Mouse (Mus musculus) common myeloid progenitor, adult 5-6 weeks (primary cell): Measurements from ENCODE around the gene March9. TPM values are rescaled to one million over a fixed set of nuclear protein-coding genes. Genes with fewer than 3 reads are reported as not detected.
A peak's percentile ranks its signal among the peaks of the same experiment; 100 is the strongest.
"Not testable (repeated sequence)": the region's sequence is repeated elsewhere in the genome, so short reads cannot be mapped to it uniquely, and the experiment has no call there.

Experiments used
- ATAC-seq: replicated peaks from 2 replicates; pipeline ENCODE4 v1.8.0; 2016; ENCODE audit warnings: low read depth, mild to moderate bottlenecking, moderate TSS enrichment, inconsistent platforms; ENCODE audit not compliant: poor library complexity, severe bottlenecking
- total RNA-seq: library from RNA; stranded (forward); fragments of 200-1000, 187-1606 nt; gene quantifications from 2 replicates; pipeline ENCODE4 v1.2.3, GENCODE M21; 2017

Gene March9
- total RNA-seq, 1 experiment from 2014 or later, result 0.23 TPM

DNA sequence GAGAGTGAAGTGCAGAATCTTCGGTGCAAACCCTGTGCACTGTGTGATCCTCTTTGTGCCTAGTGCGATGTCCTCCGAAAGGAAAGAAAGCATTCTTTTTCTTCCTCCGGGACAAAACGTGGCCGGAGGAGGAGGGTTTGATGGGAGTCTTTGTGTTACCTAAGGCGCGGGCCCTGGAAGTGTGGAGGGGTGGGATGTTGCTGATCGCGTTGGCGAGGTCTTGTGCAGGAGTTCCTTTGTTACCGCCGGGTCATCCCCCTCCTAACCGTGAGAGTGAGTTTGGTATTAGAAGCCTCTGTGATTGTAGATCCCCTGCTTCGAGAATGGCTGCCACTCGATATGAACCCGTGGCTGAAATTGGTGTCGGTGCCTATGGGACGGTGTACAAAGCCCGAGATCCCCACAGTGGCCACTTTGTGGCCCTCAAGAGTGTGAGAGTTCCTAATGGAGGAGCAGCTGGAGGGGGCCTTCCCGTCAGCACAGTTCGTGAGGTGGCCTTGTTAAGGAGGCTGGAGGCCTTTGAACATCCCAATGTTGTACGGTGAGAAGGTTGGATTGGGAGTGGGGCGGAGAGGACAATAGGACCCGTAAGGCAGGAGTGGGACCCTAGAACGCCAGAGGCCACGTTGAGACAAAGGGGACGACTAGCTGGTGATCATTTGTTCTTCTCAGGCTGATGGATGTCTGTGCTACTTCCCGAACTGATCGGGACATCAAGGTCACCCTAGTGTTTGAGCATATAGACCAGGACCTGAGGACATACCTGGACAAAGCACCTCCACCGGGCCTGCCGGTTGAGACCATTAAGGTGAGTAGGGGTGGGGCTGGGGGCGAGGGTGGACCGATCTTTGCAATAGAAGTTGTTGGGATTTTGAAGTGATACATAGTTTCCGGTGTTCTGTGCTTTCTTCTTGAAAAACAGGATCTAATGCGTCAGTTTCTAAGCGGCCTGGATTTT lies 4.2 kb upstream of the March9 start:
- peak; percentile 1; the same call in 1 of the 2 replicates for ATAC-seq

DNA sequence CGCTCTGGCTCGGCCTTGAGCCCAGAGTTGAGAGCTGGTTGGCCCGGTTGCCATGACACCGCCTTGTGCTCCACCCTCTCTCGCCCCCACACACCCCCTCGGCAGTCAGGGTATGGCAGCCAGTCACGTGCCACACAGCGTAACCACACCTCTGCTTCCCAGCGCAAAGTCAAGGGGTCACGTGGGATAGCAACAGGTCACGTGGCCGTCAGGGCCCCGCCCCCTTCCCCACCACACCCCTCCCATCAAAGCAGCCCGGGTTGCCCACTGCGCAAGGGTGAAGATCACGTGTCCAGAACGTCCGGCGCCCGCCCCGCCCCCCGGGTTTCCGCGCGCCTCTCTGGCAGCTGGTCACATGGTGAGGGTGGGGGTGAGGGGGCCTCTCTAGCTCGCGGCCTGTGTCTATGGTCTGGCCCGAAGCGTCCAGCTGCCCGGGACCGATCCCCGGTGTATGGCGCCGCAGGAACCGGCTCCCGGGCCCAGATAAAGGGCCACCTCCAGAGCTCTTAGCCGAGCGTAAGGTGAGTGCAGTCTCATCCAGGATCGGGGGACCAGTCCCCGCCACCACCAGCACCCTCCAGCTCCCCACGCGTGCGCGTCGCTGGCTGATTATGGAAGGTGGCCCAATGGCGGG lies 3.4 kb upstream of the March9 start, which contains the start of gene Cdk4:
Gene Cdk4 (plus strand): TSS at position 296 of the 634 bp plus-strand sequence.
- peak; percentile 81 for ATAC-seq

DNA sequence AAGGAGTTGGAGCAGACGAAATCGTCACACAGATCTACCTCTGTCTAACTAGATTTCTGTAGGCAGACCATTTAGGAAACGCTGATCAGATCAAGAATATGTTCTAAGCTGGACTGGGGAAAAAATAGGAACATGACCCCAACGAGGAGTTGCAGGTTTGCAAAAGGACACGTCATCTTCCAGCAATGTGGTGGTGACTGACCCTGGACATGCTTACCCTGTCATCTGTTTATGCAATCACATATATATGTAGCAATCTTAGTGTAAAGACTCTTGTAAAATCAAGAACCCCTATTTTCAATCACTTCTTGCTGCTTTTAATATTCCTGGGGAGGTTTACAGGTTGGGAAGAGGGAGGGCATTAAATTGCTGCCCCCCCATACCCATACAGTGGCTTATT lies 2.5 kb upstream of the March9 start:
- ATAC-seq, result no peak

DNA sequence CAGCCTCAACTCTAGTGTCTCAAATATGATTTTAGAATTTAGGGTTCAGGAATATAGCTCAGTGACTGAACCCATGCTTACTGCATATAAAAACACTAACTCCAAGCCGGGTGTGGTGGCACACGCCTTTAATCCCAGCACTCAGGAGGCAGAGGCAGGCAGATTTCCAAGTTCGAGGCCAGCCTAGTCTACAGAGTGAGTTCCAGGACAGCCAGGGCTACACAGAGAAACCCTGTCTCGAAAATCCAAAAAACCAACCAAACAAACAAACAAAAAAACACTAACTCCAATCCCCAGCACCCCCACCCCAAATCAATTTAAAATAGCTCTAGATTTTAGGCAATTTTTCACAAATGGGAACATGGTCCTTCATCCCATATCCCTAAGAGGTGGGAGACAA lies 2.1 kb upstream of the March9 start:
- not testable (repeated sequence) for ATAC-seq

DNA sequence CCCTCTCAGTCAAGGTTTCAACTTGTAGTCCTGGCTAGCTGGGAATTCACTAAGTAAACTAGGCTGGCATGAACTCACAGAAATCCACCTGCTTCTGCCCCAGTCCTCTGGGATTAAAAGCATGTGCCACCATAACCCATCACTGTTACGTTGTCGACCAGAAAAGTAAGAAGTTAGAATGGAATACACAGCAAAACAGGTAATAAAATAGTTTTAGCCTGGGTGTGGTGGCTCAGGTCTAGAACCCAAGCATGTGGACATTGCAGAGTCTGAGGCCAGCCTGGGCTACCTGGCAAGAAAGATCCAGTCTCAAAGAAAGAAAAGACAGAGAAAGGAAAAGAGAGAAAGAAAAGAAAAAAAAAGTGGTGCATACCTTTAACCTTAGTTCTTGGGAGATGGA lies 1.5 kb upstream of the March9 start:
- no peak for ATAC-seq

DNA sequence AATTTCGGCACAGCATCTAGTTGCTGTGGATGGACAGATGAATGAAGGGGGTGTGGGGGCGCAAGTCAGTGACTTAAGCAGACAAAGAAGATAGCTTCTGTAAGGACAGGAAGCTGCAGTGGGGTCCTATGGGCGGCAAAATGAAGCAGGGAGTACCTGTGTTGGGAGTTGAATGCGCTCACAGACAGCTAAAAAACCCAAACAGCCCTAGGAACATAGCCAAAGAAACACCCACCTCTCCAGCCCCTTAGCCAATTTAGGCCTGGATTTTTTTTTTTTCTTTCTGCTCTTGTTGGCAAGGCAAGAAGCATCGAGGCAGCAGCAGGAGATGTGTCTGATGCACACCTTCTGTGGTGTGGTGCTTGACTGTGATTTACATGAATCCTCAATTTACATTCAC lies 1.1 kb upstream of the March9 start:
- ATAC-seq, result no peak

DNA sequence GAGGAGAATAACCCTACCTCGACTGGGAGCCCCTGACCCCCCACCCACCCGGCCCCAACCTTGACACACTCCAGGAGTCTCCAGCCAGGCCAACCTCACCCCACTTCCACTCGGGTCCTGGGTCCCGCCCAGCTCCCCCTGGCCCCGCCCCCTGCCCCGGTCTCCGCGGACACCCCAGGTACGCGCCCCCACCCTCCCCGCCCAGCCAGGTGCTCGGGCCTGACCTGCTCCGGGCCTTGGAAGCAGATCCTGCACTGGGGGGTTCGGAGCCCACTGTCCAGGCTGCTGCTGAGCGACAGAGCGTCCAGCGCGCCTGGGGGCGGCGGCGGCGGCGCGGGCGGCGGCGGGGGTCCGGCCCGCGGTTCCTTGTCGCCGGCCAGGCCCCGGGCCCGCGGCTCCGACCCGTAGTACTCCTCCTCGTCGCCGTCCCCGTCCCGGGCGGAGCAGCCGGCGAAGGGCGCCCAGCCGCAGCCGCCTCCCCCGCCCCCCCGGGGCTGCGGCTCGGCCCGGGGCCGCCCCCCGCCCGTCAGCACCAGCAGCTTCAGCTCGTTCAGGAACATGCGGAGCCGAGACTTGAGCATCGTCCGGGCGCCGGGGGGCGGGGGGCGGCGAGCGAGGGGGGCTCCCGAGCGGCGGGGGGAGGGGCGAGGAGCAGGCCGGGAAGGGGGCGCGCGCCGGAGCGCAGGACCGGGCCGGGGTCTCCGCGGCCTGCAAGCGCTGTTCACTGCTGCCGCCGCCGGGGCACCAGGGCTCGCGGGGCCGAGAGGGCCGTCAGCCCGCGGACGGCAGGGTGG lies 613 bp downstream of the March9 start:
- no peak for ATAC-seq

DNA sequence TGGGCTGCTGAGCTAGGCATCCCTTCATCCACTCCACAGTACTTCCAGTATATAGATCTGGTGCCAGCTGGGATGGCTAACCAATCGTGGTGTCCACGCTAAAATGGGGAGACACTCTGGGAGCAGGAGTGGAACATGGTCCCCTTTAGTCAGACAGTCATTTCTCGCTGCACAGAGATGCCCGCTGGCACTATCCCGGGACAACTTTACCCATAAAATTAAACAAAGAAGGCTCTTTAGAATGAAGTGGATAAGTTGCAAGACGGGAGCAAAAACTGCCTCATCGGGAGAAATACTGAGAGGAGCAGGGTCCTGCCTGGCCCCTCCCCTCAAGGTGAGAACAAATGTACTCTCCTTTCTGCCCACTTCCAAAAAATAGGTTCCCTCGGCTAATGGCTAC lies 1.3 kb downstream of the March9 start:
- ATAC-seq, result no peak

DNA sequence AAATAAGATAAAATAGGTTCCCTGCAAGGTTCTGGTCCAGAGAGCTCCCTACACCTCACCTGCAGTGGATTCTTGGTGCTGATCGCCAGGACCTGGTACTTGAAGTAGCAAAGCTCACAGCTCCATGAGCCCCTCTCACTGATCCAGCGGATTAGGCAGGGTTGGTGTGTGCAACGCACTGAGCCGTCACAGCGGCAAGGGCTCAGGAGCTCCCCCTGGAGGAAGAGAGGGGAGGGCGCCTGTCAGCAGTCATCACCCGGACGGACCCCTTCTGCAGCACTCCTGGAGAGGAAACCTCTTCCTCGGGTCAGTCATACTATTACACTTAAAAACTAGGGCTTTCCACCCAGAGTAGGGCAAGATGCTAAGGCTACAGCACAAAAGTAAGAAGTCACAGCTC lies 1.8 kb downstream of the March9 start:
- peak; percentile 79 for ATAC-seq

DNA sequence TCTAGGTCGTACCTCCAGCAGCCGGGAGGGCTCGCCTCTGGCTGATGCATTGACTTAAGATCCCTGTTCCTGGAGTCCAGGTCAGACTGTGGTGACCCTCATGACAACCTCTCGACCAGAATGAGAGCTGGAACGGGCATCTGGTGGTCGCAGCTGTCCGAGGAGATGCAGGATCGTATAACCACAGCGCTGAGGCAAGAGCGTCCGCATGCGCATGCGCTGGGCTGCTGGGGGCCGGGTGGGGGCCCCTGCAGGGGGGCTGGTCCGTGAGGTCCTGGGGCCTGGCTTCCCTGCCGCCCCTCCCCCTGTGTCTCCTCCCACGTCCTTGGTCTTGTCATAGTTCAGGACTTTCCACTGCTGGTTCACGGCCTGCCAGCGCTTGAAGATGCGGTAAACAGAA lies 3.5 kb downstream of the March9 start:
- no peak for ATAC-seq

DNA sequence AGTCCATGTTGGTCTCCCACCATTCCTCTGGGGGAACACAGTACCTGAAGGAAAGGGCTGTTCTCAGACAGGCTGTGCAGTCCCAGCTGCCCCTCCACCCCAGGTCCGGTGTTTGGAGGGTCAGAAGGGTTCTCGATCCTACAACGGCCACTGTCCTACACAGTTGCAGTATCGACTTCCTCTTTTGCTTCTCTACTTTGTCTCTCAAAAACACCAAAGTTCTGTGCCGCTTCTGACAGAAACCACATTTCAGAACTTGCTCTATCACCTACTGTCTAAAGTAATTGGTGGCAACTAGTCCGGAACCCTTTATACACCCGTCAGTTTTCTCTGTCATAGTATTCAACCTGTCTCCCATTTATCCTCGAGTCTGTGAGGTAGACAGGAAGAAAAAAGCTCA lies 4.6 kb downstream of the March9 start:
- peak; percentile 17 for ATAC-seq

DNA sequence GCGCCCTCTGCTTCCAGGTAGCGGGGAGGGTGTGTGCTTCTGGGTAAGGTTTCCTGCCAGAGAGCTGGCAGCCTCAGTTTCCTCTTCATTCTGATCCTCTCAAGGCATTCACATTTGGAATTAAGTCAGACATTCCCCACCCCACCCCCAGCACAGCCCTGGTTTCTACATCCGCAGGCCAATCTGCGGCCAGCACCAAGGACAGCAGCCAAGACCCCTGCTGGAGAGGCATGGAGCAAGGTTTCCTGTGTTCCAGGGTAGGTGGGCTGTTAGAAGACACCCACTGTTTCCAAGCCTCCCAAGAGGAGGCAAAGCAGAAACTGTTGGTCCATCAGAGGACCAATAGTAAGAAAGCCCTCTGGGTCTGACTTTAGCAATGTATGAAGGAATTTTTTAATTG lies 5.3 kb downstream of the March9 start:
- no peak for ATAC-seq

DNA sequence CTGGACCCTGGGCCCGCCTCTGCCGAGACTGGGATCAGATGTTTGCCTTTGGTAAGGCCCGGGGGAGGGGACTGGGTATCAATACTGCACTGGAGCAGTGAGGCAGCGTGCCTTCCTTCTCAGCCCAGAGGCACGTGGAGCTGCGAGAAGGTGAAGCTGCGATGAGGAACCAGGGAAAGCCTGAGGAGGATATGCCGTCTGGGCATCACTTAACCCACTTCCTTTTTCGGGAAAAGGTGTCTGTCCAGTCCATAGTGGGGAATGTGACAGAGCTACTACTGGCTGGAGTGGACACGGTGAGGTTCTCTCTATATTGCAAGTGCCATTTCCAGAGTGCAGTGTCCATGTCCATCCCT lies 9.9 kb downstream of the March9 start:
- peak; percentile 59 for ATAC-seq

DNA sequence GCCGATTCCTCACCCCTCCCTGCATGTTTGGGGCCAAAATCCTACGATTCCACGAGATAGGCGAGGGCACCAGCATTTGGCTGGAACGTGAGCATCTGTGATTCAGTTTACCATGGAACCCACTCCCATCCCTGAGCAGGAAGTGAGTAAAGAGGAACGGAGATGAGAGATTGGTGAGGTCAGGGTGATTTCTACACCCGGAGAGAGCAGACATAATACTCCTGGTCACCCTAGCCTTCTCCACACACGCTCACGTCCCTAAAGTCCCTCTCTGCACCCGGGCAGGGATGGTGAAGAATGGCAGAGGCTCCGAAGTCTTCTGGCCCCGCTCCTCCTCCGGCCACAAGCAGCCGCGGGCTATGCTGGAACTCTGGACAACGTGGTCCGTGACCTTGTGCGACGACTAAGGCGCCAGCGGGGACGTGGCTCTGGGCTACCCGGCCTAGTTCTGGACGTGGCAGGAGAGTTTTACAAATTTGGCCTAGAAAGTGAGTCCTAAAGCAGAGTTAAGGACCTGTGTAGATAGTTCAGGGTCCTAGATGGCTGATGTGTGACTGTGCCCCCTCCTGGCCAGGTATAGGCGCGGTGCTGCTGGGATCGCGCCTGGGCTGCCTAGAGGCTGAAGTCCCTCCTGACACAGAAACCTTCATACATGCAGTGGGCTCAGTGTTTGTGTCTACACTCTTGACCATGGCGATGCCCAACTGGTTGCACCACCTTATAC lies 10.4 kb downstream of the March9 start:
- ATAC-seq, result peak; percentile 24

DNA sequence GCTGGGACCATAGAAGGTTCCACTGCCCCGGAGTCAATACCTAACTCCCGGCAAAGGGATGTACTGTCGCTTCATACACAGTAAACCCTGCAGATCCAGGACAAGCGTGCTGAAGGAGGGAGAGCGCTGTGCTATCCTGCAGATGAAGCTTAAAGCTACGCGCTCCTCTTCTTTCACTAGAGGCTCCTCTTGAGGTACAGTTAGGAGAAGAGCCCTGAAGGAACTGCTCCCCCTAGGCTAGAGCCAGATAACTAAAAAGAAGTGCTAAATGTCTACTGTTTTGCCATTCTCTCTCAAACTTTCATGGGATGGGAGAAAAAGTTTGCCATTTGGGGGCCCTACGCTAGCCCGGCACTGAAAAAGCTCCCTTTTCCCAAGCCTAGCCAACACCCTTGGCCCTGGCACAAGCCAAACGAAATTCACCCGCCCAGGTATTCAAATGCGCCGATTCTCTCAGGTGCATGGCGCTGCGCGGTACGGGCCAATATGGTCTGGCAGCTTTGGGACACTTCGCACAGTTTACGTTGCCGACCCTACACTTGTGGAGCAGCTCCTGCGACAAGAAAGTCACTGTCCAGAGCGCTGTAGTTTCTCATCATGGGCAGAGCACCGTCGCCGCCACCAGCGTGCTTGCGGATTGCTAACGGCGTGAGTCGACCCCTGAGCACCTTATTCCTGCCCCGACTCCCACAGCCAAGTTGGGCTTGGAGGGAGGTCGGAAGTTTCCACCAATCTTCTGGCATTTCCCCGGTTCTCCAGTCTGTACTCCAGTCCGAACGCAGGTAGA lies 11.2 kb downstream of the March9 start:
- peak; percentile 8; the same call in 1 of the 2 replicates for ATAC-seq

DNA sequence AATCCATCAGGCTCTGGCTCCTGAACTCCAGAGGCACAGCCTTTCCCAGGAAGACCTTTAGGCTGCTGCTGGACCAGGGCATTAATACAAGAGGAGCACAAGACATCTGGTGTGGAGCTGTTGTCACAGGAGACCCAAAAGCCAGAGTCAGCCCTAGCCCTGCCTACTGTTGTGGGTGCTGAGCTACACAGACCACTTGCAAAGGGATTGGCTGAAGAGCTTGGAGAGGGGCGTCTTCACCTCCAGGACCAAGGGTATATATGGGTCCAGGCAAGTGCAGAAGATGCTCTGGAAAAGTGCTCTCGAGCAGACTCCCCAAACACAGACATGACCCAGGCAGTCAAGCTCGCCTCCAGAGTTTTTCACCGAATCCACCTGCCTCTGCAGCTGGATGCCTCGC lies 12.0 kb downstream of the March9 start, which contains the start of gene Cyp27b1:
Gene Cyp27b1 (plus strand): TSS at position 297 of the 400 bp plus-strand sequence.
- no peak for ATAC-seq

DNA sequence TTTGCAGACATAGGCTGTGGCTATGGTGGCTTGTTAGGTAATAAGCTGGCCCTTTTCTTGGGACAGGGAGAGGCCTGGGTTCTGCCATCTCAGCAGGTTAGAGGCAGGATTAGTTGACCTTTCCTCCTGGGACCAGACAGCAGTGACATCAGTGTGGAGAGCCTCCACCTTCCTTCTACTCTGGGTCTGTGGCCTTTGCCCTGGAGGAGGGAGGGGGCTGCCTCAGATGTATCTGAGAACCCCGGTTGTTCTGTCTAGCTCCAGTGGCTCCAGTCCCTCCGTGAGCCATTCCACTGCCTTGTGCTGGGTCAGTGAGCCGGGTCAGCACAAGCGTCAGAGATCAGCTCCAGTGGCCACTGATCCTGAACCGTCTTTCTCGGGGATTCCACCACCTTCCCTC lies 16.8 kb downstream of the March9 start:
- no peak for ATAC-seq

DNA sequence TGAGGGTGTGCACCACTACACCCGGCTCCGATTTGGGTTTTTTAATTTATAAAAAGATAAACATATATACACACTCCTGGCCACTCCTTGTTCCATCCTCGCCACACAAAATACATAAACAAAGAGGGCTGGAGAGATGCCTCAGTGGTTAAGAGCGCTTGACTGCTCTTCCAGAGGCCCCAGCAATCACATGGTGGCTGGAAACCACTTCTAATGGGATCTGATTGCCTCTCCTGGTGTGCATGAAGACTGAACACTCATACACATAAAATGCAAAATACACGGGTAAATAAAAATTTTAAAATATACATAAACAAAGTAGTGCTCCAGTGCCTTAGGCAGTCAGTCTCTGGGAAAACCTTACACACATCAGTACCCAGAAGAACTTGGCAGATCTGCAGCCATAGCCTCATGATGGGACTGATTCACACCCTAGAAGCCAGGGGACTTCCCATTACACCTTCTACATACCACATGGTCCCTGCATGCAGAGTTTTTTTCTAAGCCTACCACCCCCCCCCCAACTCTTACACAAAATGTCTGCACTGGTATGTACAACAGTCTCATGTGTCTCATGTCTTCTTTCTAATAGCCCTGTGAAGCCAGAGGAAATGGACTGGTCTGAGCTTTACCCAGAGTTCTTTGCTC lies 17.4 kb downstream of the March9 start:
- ATAC-seq, result no peak
